Mouse (Mus musculus) adrenal gland (tissue): ENCODE measurements around the gene Pex6.

Experiments used
- intact Hi-C: fragments of 180-260 bp; cut with DNase I; formaldehyde crosslinking; loops from one replicate; pipeline ENCODE4 v1.15.1; 2025
- long read RNA-seq, 2 experiments: library from polyadenylated mRNA; unstranded; transcript quantifications; one replicate each; pipeline ENCODE4 v2.0.0; 2020; ENCODE audit warnings: borderline replicate concordance in 1 of 2; ENCODE audit not compliant: insufficient replicate concordance in 1 of 2

Gene Pex6
- long read RNA-seq, experiment 1, transcript Pex6-201 (17 exons, 3,200 nt) = major isoform, 47 of 63 reads
- long read RNA-seq, experiment 1, partial matches to known transcripts = 6 of 63 reads
- long read RNA-seq, experiment 1, other reads (novel, unspliced or antisense) = 7 of 63 reads
- long read RNA-seq, experiment 2, transcript Pex6-201 (17 exons, 3,200 nt) = major isoform, 36 of 55 reads
- long read RNA-seq, experiment 2, partial matches to known transcripts = 10 of 55 reads
- long read RNA-seq, experiment 2, other reads (novel, unspliced or antisense) = 8 of 55 reads

GRCm38 (mm10) chr17:46710959-46711597 lies at the start of gene Pex6:
TSS of gene Pex6 (plus strand) at chr17:46711463.
- intact Hi-C loops = loop anchor here (5.0 to 10.0 kb wide), 2 partner anchors 34 to 186 kb away; partner anchors contain the start of gene Mea1

- intact Hi-C loops = no loop called here
Observed at GRCm38 (mm10) chr17:46661981-46662380, 49.3 kb upstream of the Pex6 start.

GRCm38 (mm10) chr17:46662730-46663129 lies 48.5 kb upstream of the Pex6 start:
- intact Hi-C loops = no loop called here

GRCm38 (mm10) chr17:46667712-46668111 lies 43.6 kb upstream of the Pex6 start:
- intact Hi-C loops = no loop called here

- intact Hi-C loops = no loop called here
Observed at GRCm38 (mm10) chr17:46669911-46670310, 41.4 kb upstream of the Pex6 start.

GRCm38 (mm10) chr17:46673850-46674529 lies 37.3 kb upstream of the Pex6 start, which contains the start of gene Rrp36:
TSS of gene Rrp36 (minus strand) at chr17:46674352.
- intact Hi-C loops = no loop called here

GRCm38 (mm10) chr17:46674530-46675283 lies 36.6 kb upstream of the Pex6 start:
- intact Hi-C loops = loop anchor here (5.0 kb wide), 1 partner anchor 38 kb away; the partner anchor contains the start of gene Pex6

- intact Hi-C loops = loop anchor here (5.0 kb wide), 1 partner anchor 34 kb away; the partner anchor contains the start of gene Pex6
Observed at GRCm38 (mm10) chr17:46678416-46678815, 32.8 kb upstream of the Pex6 start, which contains the start of gene Mea1. TSS of gene Mea1 (plus strand) at chr17:46678793.

GRCm38 (mm10) chr17:46678911-46679310 lies 32.4 kb upstream of the Pex6 start:
- intact Hi-C loops = loop anchor here (5.0 kb wide), 1 partner anchor 33 kb away; the partner anchor contains the start of gene Pex6

GRCm38 (mm10) chr17:46679843-46680759 lies 31.2 kb upstream of the Pex6 start:
- intact Hi-C loops = loop anchor here (5.0 kb wide), 1 partner anchor 32 kb away; the partner anchor contains the start of gene Pex6

GRCm38 (mm10) chr17:46680760-46681373 lies 30.4 kb upstream of the Pex6 start, which contains the start of gene Klhdc3:
TSS of gene Klhdc3 (minus strand) at chr17:46680914.
- intact Hi-C loops = no loop called here

- intact Hi-C loops = no loop called here
Observed at GRCm38 (mm10) chr17:46681466-46682118, 29.7 kb upstream of the Pex6 start.

- intact Hi-C loops = no loop called here
Observed at GRCm38 (mm10) chr17:46682654-46683389, 28.4 kb upstream of the Pex6 start.

- intact Hi-C loops = no loop called here
Observed at GRCm38 (mm10) chr17:46685913-46686312, 25.4 kb upstream of the Pex6 start.

GRCm38 (mm10) chr17:46690665-46691064 lies 20.6 kb upstream of the Pex6 start:
- intact Hi-C loops = no loop called here

GRCm38 (mm10) chr17:46691390-46691789 lies 19.9 kb upstream of the Pex6 start:
- intact Hi-C loops = no loop called here

- intact Hi-C loops = no loop called here
Observed at GRCm38 (mm10) chr17:46694517-46695063, 16.7 kb upstream of the Pex6 start.

- intact Hi-C loops = no loop called here
Observed at GRCm38 (mm10) chr17:46698515-46698914, 12.7 kb upstream of the Pex6 start.
